Mouse (Mus musculus): ENCODE measurements around the gene Banf2.

The Banf2 gene

DNA sequence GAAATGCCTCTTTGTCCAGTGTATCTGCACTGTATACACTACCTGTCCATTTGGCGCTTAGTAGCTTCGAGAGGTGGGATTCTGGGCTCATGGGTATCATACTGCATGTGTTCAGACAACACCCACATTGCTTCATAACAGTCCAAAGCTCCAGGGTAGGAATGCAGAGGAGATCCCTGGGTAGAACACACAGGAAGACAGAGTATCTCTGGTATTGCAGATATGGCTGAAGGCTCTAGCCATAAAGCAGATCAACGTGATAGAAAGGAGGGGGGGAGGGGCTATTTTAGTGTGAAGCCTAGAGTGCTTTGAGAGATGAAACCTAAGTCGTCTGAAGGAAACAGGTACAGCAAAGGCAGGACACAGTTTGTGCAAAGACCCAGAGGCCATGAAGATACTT lies 6.4 kb upstream of the Banf2 start:
- DNase-seq = no peak

DNA sequence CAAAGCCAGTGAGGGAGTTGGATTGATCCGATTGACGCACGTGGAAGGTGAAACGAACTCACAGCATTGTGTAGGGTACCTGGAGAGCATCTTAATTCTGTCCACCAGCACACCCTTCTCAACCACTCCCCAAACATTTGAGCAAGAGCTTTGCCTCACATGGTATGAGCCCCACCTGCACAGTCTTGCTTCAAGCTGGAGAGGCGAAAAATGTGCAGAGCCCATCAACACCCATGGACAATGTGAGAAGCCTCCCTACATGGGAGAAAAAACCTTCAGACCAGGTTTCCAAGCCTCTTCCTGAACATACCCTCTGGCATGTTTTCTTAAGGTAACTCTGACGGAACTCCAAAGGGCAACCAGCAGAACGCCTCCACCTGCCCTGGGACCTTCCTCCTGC lies 2.1 kb upstream of the Banf2 start:
- DNase-seq = no peak

DNA sequence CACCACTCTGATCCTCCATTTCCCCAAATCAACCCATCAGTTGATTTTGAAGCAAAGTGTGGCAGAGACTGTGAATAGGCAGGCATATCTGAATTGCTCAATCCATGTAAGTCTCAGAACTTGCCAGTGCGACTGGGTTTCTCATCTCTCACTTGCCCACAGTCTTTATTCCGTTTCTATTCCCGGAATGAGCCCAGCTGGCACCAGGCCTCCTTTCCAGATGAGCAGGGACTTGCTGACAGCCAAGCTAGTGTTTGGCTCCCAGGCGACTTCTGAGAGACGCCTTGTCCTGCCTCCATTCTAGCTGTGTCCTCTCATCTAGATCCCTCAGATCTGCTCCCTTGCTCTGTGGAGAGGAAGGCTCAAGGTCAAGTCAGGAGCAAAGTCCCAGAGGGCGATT lies 11.9 kb downstream of the Banf2 start:
- no peak for DNase-seq

- no peak for DNase-seq
These were observed 13.1 kb downstream of the Banf2 start for GRCm38 (mm10) chr2:144045756-144046560.

GRCm38 (mm10) chr2:144046916-144047315 lies 14.1 kb downstream of the Banf2 start:
- no peak for DNase-seq

DNA sequence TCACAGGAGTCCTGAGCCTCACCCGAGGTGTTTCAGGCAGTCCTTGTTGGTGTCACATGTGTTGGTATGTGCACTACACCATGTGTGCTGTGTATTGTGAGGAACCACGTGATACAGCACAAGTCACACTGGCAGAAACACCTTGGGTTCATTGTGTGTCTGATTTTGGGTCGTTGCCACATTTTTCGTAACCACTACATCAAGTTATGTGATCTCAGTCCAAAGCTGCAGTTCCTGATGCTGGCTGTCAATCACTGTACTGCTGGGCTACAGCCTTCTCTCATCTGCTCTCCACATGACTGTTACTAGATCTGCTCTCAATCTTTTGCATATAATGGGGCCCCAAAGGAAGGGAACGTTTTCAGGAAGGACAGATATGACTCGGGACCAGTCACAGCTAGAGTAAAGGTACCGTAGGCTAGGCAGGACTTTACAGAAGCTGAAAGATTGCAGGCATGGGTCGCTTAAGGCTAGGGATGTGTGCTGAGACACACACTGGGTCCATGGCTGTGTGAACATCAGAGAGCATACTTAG lies 17.4 kb downstream of the Banf2 start:
- no peak for DNase-seq

DNA sequence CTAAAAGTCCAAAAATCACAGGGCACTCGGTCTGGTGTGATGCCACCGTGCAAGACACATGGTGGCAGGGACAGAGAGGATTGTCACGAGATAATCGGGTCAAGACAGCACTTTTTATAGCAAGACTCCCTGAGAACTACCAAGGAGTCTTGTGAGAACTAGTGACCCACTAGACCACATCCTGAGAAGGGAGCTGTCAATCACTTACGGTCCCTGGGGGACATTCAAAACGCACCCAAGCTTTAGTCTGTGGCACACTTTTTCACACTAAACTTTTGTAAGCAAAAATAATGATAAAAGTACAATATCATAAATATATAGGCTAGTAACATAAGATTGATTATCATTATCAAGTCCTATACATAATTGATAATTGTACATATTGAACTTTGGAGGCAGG lies 18.0 kb downstream of the Banf2 start:
- no peak for DNase-seq

DNA sequence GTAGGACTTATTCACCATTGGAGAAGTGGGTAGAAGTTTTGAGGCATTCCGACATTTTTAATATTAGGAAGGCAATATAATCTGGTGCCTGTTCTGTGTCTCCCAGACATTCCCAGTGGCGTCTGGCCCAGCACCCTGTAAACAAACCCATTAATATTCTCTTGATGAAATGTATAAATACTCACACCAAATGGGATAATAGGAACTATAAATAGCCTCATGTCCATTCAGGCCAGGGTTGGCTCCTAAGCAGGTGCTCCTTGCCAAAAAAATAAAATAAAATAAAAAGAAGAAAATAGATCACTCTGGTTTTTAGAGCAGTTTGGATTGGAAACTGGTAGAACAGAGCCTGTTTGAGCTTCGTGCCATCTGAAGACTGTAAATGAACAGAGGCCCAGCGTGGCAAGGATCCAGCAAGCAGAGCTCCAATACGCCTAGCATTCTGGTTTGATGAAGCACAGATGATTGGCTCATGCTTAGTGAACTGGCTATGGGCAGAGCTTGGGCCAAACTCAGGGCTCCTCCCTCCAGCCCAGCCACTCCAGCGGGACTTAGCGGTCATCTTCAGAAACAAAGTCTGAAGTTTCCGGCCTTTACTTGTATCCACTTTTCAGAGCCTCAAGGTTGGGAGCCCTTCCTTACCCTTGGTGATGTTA lies 19.7 kb downstream of the Banf2 start:
- DNase-seq = no peak

GRCm38 (mm10) chr2:144057735-144058134 lies 24.9 kb downstream of the Banf2 start:
- no peak for DNase-seq

DNA sequence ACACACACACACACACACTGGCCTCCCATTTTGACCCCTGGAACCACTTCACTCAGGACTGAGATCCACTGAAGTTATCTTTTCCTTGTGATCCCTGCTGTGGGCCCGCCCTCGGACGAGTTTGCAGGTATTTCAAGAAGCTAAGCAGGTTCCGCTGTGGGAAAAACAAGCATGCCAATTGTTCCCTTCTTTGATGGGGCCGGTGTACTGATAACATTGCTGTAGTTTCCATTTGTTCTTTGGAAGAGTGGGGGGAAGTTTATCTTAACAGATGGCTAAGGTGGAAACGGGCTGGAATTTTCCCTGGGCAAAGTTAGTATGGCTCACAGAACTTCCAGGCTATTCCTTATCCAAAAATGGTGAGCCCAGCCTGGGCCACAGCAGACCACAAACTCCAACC lies 28.8 kb downstream of the Banf2 start:
- no peak for DNase-seq

- no peak for DNase-seq
These were observed 32.6 kb downstream of the Banf2 start for GRCm38 (mm10) chr2:144065499-144065898.

GRCm38 (mm10) chr2:144069663-144070062 lies 36.8 kb downstream of the Banf2 start:
- DNase-seq = no peak

DNA sequence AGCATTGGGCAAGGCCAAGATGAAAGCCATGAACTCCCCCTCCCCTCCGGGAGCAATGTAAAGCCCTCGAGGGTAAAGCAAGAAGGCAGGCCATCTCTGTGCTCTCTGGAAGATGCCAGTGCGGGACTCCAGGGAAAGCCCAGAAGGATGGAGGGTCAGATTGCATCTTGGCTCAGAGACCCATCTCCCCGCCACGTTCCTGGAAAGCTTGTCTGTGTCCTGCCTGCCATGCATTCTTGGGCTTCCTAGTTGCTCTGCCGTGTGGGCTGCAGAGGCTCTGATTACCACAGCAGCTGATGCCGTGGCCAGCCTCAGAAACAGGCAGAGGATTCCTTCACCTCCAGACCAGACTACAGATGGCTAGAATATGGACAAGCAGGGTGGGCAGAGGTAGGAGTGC lies 37.6 kb downstream of the Banf2 start:
- DNase-seq = no peak

GRCm38 (mm10) chr2:144072642-144073041 lies 39.8 kb downstream of the Banf2 start:
- no peak for DNase-seq

DNA sequence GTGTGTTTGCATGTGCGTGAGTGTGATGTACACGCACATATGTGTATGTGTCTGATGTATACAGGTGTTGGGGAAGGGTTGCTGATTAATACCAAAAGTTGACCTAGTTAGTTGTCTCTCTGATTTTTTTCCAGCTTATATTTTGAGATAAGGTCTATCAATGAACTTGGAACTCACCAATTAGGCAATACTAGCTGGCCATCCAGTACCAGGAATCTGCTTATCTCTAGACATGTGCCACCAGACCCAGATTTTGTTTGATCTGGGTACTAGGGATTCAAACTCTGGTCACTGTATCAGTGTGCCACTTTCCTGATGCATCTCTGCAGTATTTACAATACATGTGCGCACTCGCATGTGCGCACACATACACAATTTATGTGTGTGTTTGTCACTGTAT lies 41.2 kb downstream of the Banf2 start:
- DNase-seq = no peak

- DNase-seq = no peak
These were observed 43.8 kb downstream of the Banf2 start for GRCm38 (mm10) chr2:144076625-144077024.

DNA sequence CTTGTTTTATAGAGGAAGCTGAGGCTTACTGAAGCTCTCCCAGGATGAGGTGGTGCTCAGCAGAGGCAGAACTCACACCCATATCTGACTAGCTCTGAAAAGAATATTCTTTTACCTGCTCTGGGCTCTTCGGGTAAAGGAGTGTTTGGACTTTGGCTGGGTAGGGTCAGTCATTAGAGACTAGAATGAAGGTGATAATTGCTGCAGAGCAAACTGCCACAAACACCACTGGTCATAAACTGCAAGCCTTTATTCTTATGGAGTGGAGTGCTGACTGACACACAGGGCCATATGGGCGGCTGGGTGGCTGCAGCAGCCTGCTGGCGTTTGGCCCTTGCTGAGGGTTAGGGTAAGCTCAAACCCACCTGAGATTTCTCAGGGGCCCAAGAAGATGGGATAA lies 46.0 kb downstream of the Banf2 start:
- DNase-seq = no peak

GRCm38 (mm10) chr2:144086183-144086847 lies 53.5 kb downstream of the Banf2 start:
- DNase-seq = peak; percentile 75

GRCm38 (mm10) chr2:144087899-144088584 lies 55.2 kb downstream of the Banf2 start:
- DNase-seq = no peak

DNA sequence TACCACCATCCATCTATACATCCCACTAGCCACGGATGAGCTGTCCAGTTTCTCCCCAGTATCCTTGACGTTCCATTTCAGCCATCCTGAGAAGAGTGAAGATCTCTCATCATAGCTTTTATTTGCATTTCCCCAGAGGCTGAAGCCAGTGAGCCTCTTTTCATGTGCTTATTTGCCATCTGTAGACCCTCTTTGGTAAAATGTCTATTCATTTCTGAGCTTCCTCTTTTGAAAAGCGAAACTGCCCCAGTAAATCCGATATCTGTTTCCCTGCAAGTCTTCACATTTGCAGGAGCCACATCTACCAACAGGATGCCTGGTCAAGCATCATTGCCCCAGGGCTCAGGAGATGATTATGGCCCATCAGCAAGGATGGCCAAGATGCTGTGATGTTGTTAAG lies 59.9 kb downstream of the Banf2 start:
- no peak for DNase-seq

DNA sequence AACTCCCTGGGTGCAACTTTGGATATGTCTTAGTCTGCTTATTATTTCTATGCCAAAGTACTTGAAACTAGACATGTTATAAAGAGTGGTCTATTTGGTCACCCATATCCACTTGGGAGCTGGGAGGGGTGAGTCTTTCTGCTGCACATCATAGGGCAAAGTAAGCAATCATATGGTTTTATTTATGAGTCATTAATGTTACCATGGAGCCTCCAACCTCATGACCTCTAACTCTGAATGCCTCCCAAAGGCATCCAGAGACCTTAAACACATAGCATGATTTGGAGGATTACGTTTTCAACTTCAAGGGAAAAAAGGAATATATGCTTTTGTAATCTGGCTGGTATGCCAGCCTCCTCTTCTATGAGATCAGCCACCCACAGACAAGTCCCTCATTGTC lies 61.9 kb downstream of the Banf2 start:
- no peak for DNase-seq

- no peak for DNase-seq
These were observed 68.7 kb downstream of the Banf2 start for GRCm38 (mm10) chr2:144101463-144101961.

DNA sequence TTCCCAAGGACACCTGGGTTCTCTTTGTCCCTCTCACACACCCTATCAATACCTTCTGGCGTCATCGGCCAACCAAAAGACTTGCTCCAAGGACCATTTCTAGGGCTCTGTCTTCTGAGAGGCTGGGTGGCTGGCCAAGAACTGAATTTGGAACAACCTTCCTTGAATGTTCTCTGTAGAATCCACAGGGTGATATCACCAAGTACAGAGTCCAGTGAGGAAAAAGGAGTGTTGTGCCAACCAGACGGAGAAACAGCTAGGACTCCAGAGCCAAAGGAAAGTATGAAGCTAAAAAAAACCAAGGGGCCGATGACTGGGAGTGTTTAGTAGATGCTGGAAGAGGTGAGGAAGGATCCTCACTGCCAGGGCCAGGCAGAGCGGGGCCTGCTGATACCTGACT lies 74.5 kb downstream of the Banf2 start:
- DNase-seq = no peak
